Mouse (Mus musculus): Measurements from ENCODE around the gene Nop58. TPM values are rescaled to one million over a fixed set of nuclear protein-coding genes. Genes with fewer than 3 reads are reported as not detected.
"Not testable (repeated sequence)": the region's sequence is repeated elsewhere in the genome, so short reads cannot be mapped to it uniquely, and the experiment has no call there.

Nop58 gene
- 10 to 100 TPM; 26.9 to 29.6 TPM for total RNA-seq (2021)

GRCm38 (mm10) chr1:59684819-59685755 lies at the start of gene Nop58:
Gene Nop58, plus strand, starts transcription at chr1:59684971.
- intact Hi-C loops (cut with DNase I) = loop anchor here (10.0 kb wide), 1 partner anchor 560 kb away; the partner anchor contains the start of gene Tmem237
- peak; percentile 77 for DNase-seq (ENCODE audit: low spot score)

- DNase-seq (ENCODE audit: low spot score) = no peak
- intact Hi-C loops (cut with DNase I) = no loop called here
Observed at GRCm38 (mm10) chr1:59636349-59636748, 48.4 kb upstream of the Nop58 start.

GRCm38 (mm10) chr1:59638371-59638770 lies 46.4 kb upstream of the Nop58 start:
- DNase-seq (ENCODE audit: low spot score) = no peak
- intact Hi-C loops (cut with DNase I) = no loop called here

- intact Hi-C loops (cut with DNase I) = no loop called here
- DNase-seq (ENCODE audit: low spot score) = no peak
Observed at GRCm38 (mm10) chr1:59642488-59642887, 42.3 kb upstream of the Nop58 start.

- DNase-seq (ENCODE audit: low spot score); intact Hi-C loops (cut with DNase I): not testable (repeated sequence)
Observed at GRCm38 (mm10) chr1:59646502-59646901, 38.3 kb upstream of the Nop58 start.

GRCm38 (mm10) chr1:59651201-59651819 lies 33.5 kb upstream of the Nop58 start:
- intact Hi-C loops (cut with DNase I) = no loop called here
- DNase-seq (ENCODE audit: low spot score) = no peak

- no peak for DNase-seq (ENCODE audit: low spot score)
- intact Hi-C loops (cut with DNase I) = no loop called here
Observed at GRCm38 (mm10) chr1:59653243-59653911, 31.4 kb upstream of the Nop58 start.

GRCm38 (mm10) chr1:59656244-59657171 lies 28.3 kb upstream of the Nop58 start:
- no peak for DNase-seq (ENCODE audit: low spot score)
- intact Hi-C loops (cut with DNase I) = no loop called here

- intact Hi-C loops (cut with DNase I) = no loop called here
- no peak for DNase-seq (ENCODE audit: low spot score)
Observed at GRCm38 (mm10) chr1:59663456-59664135, 21.2 kb upstream of the Nop58 start.

- intact Hi-C loops (cut with DNase I) = no loop called here
- no peak for DNase-seq (ENCODE audit: low spot score)
Observed at GRCm38 (mm10) chr1:59668871-59669270, 15.9 kb upstream of the Nop58 start.

GRCm38 (mm10) chr1:59669962-59670630 lies 14.7 kb upstream of the Nop58 start:
- intact Hi-C loops (cut with DNase I) = no loop called here

GRCm38 (mm10) chr1:59670641-59671168 lies 14.1 kb upstream of the Nop58 start, which contains the start of gene Sumo1:
Gene Sumo1, minus strand, starts transcription at chr1:59670834.
- DNase-seq (ENCODE audit: low spot score) = peak; percentile 80

More at GRCm38 (mm10) chr1:59669962-59670630, 14.7 kb upstream of the Nop58 start:
- DNase-seq (ENCODE audit: low spot score) = no peak

GRCm38 (mm10) chr1:59673661-59674060 lies 11.1 kb upstream of the Nop58 start:
- DNase-seq (ENCODE audit: low spot score) = no peak
- intact Hi-C loops (cut with DNase I) = no loop called here

More at GRCm38 (mm10) chr1:59670641-59671168, 14.1 kb upstream of the Nop58 start, which contains the start of gene Sumo1:
- intact Hi-C loops (cut with DNase I) = no loop called here

GRCm38 (mm10) chr1:59683926-59684818 lies 599 bp upstream of the Nop58 start:
- DNase-seq (ENCODE audit: low spot score) = no peak

GRCm38 (mm10) chr1:59687493-59687892 lies 2.7 kb downstream of the Nop58 start:
- no peak for DNase-seq (ENCODE audit: low spot score)
- intact Hi-C loops (cut with DNase I) = loop anchor here (10.0 kb wide), 1 partner anchor 563 kb away; the partner anchor contains the start of gene Tmem237

More at GRCm38 (mm10) chr1:59683926-59684818, 599 bp upstream of the Nop58 start:
- intact Hi-C loops (cut with DNase I) = loop anchor here (10.0 kb wide), 1 partner anchor 559 kb away; the partner anchor contains the start of gene Tmem237

- intact Hi-C loops (cut with DNase I) = no loop called here
- no peak for DNase-seq (ENCODE audit: low spot score)
Observed at GRCm38 (mm10) chr1:59690467-59690866, 5.7 kb downstream of the Nop58 start.

- intact Hi-C loops (cut with DNase I) = no loop called here
- no peak for DNase-seq (ENCODE audit: low spot score)
Observed at GRCm38 (mm10) chr1:59697751-59698150, 13.0 kb downstream of the Nop58 start.
